Mouse (Mus musculus) kidney, adult 2 months (tissue): Measurements from ENCODE around the gene Kif11.

Experiments
- CTCF ChIP-seq: fragments of 200-500 bp; conservative IDR thresholded peaks from 2 replicates; pipeline ENCODE4 v1.5.1; 2011; ENCODE audit warnings: low read depth, mild to moderate bottlenecking, control low read depth, low read length, moderate library complexity, mixed read lengths; ENCODE audit not compliant: insufficient read depth, insufficient read length
- POLR2A ChIP-seq: fragments of 200-500 bp; IDR thresholded peaks from one replicate; pipeline ENCODE4 v1.6.1; 2011; ENCODE audit warnings: low read depth, low read length, control low read depth

DNA sequence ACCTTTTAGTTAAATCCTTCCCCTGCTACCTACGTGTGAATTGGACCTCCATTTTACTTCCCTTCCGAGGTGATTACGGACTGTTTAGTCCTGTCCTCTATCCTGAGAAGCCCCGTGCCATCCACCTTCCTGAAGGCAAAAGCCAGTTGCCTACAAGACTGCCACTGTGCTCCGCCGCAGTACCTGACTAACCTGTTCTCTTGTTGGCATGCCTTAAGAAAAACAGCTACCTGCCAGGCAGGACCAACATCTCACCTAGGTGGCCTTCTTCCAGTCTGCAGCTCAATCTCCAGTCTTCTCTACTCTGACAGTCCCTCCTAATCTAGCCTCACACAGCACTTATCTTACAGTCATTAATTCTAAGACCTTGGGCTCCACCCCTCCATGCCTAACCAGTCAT is 22.9 kb upstream of the Kif11 start:
- TF ChIP-seq CTCF (no peak), POLR2A (no peak)
